Mouse (Mus musculus) forebrain, embryonic 11.5 days (tissue): Measurements from ENCODE around the gene Ttl. TPM values are rescaled to one million over a fixed set of nuclear protein-coding genes. Genes with fewer than 3 reads are reported as not detected.

ENCODE experiments used
- ATAC-seq: fragments of 200-750 bp; cut with Nextera tagmentation; replicated peaks from 2 replicates; pipeline ENCODE4 v1.8.0; 2017; ENCODE audit warnings: moderate TSS enrichment; ENCODE audit not compliant: low FRiP score
- DNase-seq: peaks from one replicate; pipeline ENCODE4 v3.0.0-alpha.2; 2017; ENCODE audit warnings: low spot score
- H3K27ac ChIP-seq: fragments of 300-500 bp; sonication (generic); 2 replicates; pipeline ENCODE4 v1.5.1; 2014; ENCODE audit warnings: low read depth, low read length
- H3K27me3 ChIP-seq: fragments of 300-500 bp; sonication (generic); 2 replicates; pipeline ENCODE4 v1.6.1; 2014; ENCODE audit warnings: mild to moderate bottlenecking, low read length, mixed read lengths; ENCODE audit not compliant: control insufficient read depth, insufficient read depth
- H3K36me3 ChIP-seq: fragments of 300-500 bp; sonication (generic); 2 replicates; pipeline ENCODE4 v1.6.1; 2014; ENCODE audit warnings: mild to moderate bottlenecking, low read length, moderate library complexity, mixed read lengths; ENCODE audit not compliant: control insufficient read depth, insufficient read depth
- H3K4me1 ChIP-seq: fragments of 300-500 bp; sonication (generic); replicated peaks from 2 replicates; pipeline ENCODE4 v1.6.1; 2014; ENCODE audit warnings: low read length, mixed read lengths; ENCODE audit not compliant: control insufficient read depth, insufficient read depth
- H3K4me2 ChIP-seq: fragments of 300-500 bp; sonication (generic); 2 replicates; pipeline ENCODE4 v1.6.1; 2014; ENCODE audit warnings: low read depth, mild to moderate bottlenecking, low read length, moderate library complexity, mixed read lengths; ENCODE audit not compliant: severe bottlenecking
- H3K4me3 ChIP-seq: fragments of 300-500 bp; sonication (generic); 2 replicates; pipeline ENCODE4 v1.5.1; 2014; ENCODE audit warnings: low read depth, low read length
- H3K9ac ChIP-seq: fragments of 300-500 bp; sonication (generic); 2 replicates; pipeline ENCODE4 v1.6.1; 2014; ENCODE audit warnings: low read length
- H3K9me3 ChIP-seq: fragments of 300-500 bp; sonication (generic); 2 replicates; pipeline ENCODE4 v1.6.1; 2016; ENCODE audit warnings: low read length, mixed read lengths; ENCODE audit not compliant: control insufficient read depth
- WGBS: fragments of 180-500 bp; shearing (Covaris S2); extraction: QIAGEN DNeasy Blood & Tissue Kit; methylation state at CpG from one replicate; pipeline ENCODE4 v1.1.7; 2014; 5-methylcytosine and 5-hydroxymethylcytosine counted together
- polyA plus RNA-seq: library from polyadenylated mRNA; unstranded; fragments of >200 nt; fragmentation: Nextera tagmentation; extraction: Ambion mirVana; gene quantifications from 2 replicates; pipeline ENCODE4 v1.2.1, GENCODE M21; 2014

Ttl gene
- polyA plus RNA-seq, 1 experiment from 2014 or later: 16.7 TPM

GRCm38 (mm10) chr2:129046846-129047196 is 18.9 kb upstream of the Ttl start:
- DNase-seq: no peak
- no peak overlapping the region for H3K9ac ChIP-seq
- H3K27me3 ChIP-seq: no peaks in the 10 kb centered on the region
- H3K4me3 ChIP-seq: no peak overlapping the region
- no peaks in the 10 kb centered on the region for H3K36me3 ChIP-seq
- H3K27ac ChIP-seq: no peak overlapping the region
- H3K4me1 ChIP-seq: no peaks in the 10 kb centered on the region
- H3K9me3 ChIP-seq: no peaks in the 10 kb centered on the region
- WGBS: 87% methylated on average over 4 of the region's 4 CpGs
- no peak for ATAC-seq
- H3K4me2 ChIP-seq: no peak overlapping the region

- Histone ChIP-seq H3K36me3 (no peaks in the 10 kb centered on the region), H3K4me2 (no peak within 1 kb of the TSS), H3K27me3 (no peaks in the 10 kb centered on the region), H3K9ac (no peak within 1 kb of the TSS), H3K9me3 (no peaks in the 10 kb centered on the region), H3K4me1 (no peaks in the 10 kb centered on the region), H3K4me3 (no peak within 1 kb of the TSS), H3K27ac (no peak within 1 kb of the TSS)
- WGBS: 87% methylated on average over 8 of the region's 8 CpGs
- ATAC-seq (no peak), DNase-seq (no peak)
These were observed 17.9 kb upstream of the Ttl start, which contains the start of gene Vinac1 for GRCm38 (mm10) chr2:129047811-129048210. TSS of gene Vinac1 (minus strand) at chr2:129048172.

- Histone ChIP-seq H3K4me1 (no peaks in the 10 kb centered on the region), H3K27ac (no peak overlapping the region), H3K9ac (no peak overlapping the region), H3K4me3 (no peak overlapping the region), H3K9me3 (peaks cover 4% of the 10 kb centered on the region; the same call in 1 of the 2 replicates), H3K4me2 (no peak overlapping the region), H3K27me3 (no peaks in the 10 kb centered on the region), H3K36me3 (no peaks in the 10 kb centered on the region)
- DNase-seq (no peak), ATAC-seq (no peak)
- WGBS: 82% methylated on average over 4 of the region's 4 CpGs
These were observed 13.2 kb upstream of the Ttl start for GRCm38 (mm10) chr2:129052451-129052983.

GRCm38 (mm10) chr2:129055741-129056140 is 10.0 kb upstream of the Ttl start:
- H3K4me3 ChIP-seq: no peak overlapping the region
- peaks cover 4% of the 10 kb centered on the region for H3K9me3 ChIP-seq
- no peak overlapping the region for H3K9ac ChIP-seq
- H3K27ac ChIP-seq: no peak overlapping the region
- H3K4me2 ChIP-seq: no peak overlapping the region
- no peak for DNase-seq
- H3K36me3 ChIP-seq: no peaks in the 10 kb centered on the region
- no peaks in the 10 kb centered on the region for H3K27me3 ChIP-seq
- no peak for ATAC-seq
- H3K4me1 ChIP-seq: no peaks in the 10 kb centered on the region
- WGBS: 91% methylated on average over 6 of the region's 6 CpGs

- Histone ChIP-seq H3K4me2 (no peak overlapping the region), H3K27ac (no peak overlapping the region), H3K4me1 (no peaks in the 10 kb centered on the region), H3K9ac (no peak overlapping the region), H3K36me3 (no peaks in the 10 kb centered on the region), H3K9me3 (peaks cover 4% of the 10 kb centered on the region), H3K27me3 (no peaks in the 10 kb centered on the region), H3K4me3 (no peak overlapping the region)
- WGBS: 41% methylated on average over 9 of the region's 9 CpGs
- DNase-seq: no peak
- no peak for ATAC-seq
These were observed 9.1 kb upstream of the Ttl start for GRCm38 (mm10) chr2:129056597-129056996.

- Histone ChIP-seq H3K4me1 (no peaks in the 10 kb centered on the region), H3K27ac (no peak overlapping the region), H3K9ac (no peak overlapping the region), H3K4me3 (no peak overlapping the region), H3K36me3 (no peaks in the 10 kb centered on the region), H3K27me3 (no peaks in the 10 kb centered on the region), H3K4me2 (no peak overlapping the region), H3K9me3 (peaks cover 4% of the 10 kb centered on the region)
- WGBS: 97% methylated on average over 8 of the region's 8 CpGs
- ATAC-seq: no peak
- no peak for DNase-seq
These were observed 8.5 kb upstream of the Ttl start for GRCm38 (mm10) chr2:129057256-129057655.

GRCm38 (mm10) chr2:129057920-129058361 is 7.8 kb upstream of the Ttl start:
- H3K4me3 ChIP-seq: no peak overlapping the region
- H3K4me2 ChIP-seq: no peak overlapping the region
- H3K9me3 ChIP-seq: peaks cover 4% of the 10 kb centered on the region
- WGBS: 82% methylated on average over 6 of the region's 6 CpGs
- no peaks in the 10 kb centered on the region for H3K36me3 ChIP-seq
- DNase-seq (no peak), ATAC-seq (no peak)
- no peak overlapping the region for H3K9ac ChIP-seq
- H3K27me3 ChIP-seq: no peaks in the 10 kb centered on the region
- no peaks in the 10 kb centered on the region for H3K4me1 ChIP-seq
- H3K27ac ChIP-seq: no peak overlapping the region

GRCm38 (mm10) chr2:129061456-129062059 is 4.2 kb upstream of the Ttl start:
- DNase-seq: no peak
- H3K36me3 ChIP-seq: no peaks in the 10 kb centered on the region
- H3K9me3 ChIP-seq: no peaks in the 10 kb centered on the region; the same call in 1 of the 2 replicates
- no peak overlapping the region for H3K9ac ChIP-seq
- ATAC-seq: no peak
- H3K27me3 ChIP-seq: no peaks in the 10 kb centered on the region
- no peak overlapping the region for H3K4me2 ChIP-seq
- no peak overlapping the region for H3K4me3 ChIP-seq
- WGBS: 81% methylated on average over 10 of the region's 10 CpGs
- peaks cover 1% of the 10 kb centered on the region; the same call in 1 of the 2 replicates for H3K4me1 ChIP-seq
- no peak overlapping the region for H3K27ac ChIP-seq

GRCm38 (mm10) chr2:129066326-129066725 is 584 bp downstream of the Ttl start:
- ATAC-seq (peak; percentile 69), DNase-seq (peak; percentile 70)
- Histone ChIP-seq H3K4me2 (peak overlapping the region; percentile 88), H3K9me3 (no peaks in the 10 kb centered on the region), H3K36me3 (no peaks in the 10 kb centered on the region; the same call in 1 of the 2 replicates), H3K9ac (peak overlapping the region; percentile 84), H3K27me3 (no peaks in the 10 kb centered on the region), H3K4me3 (peak overlapping the region; percentile 82), H3K4me1 (peaks cover 7% of the 10 kb centered on the region; the same call in 1 of the 2 replicates), H3K27ac (no peak overlapping the region)
- WGBS: 1% methylated on average over 20 of the region's 20 CpGs
